Mouse (Mus musculus): Measurements from ENCODE around the gene Cct4. TPM values are rescaled to one million over a fixed set of nuclear protein-coding genes. Genes with fewer than 3 reads are reported as not detected.

Cct4 gene
- polyA plus RNA-seq, 1 experiment from 2014 or later: 335 TPM

DNA sequence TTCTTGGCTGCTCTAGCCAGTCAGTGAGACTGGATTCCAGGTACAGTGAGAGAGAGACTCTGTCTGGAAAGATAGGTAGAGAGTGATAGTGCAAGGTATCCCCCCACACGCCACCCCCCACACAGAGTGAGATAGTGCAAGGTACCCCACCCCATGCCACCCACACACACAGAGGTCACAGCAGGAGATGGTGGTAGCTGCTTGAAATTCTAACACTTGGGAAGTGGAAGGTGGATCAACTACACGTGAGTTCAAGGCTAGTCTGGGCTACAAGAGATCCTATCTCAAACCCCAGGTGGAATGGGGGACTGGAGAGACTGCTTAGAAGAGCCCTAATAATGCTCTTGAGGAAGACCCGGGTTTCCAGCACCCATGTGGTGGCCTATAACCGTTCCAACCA, 9.3 kb upstream of the Cct4 start:
- ATAC-seq: no peak
- Histone ChIP-seq H3K9ac (replicated peaks; ENCODE audit: low read depth, low read length) (peak overlapping the region; percentile 78), H3K27ac (ENCODE audit: low read length) (no peak overlapping the region)

DNA sequence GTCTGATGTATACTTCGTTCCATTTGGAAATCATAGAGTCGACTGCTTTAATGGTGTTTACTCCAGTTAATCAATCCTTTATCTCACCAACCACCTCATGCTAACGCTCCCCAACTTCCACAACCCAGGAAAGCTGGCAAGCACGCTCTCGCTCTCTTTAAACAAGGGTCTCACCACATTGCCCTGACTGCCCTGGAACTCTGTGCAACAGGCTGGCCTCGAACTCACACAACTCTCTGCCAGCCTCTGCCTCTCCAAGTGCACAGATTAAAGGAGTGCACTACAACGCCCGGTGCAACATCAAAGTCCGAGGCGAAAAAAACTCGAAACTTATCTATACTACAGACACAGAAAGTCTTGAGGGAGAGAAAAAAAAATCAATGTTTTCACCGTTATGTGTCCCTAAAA, 8.8 kb upstream of the Cct4 start:
- Histone ChIP-seq H3K4me1 (replicated peaks; ENCODE audit: control insufficient read depth, insufficient read depth, low read length) (peaks cover 14% of the 10 kb centered on the region), H3K9me3 (ENCODE audit: control insufficient read depth, low read length) (no peaks in the 10 kb centered on the region), H3K9ac (replicated peaks; ENCODE audit: low read depth, low read length) (peak overlapping the region; percentile 78), H3K27me3 (replicated peaks; ENCODE audit: control insufficient read depth, insufficient read depth, low read length) (no peaks in the 10 kb centered on the region), H3K4me3 (replicated peaks; ENCODE audit: low read length) (peak overlapping the region; percentile 74), H3K27ac (ENCODE audit: low read length) (peak overlapping the region; percentile 98), H3K36me3 (ENCODE audit: control insufficient read depth, insufficient read depth) (no peaks in the 10 kb centered on the region), H3K4me2 (ENCODE audit: low read length) (peak overlapping the region; percentile 60)
- ATAC-seq: peak; percentile 22
- 3% methylated on average over 12 of the region's 12 CpGs for WGBS

More for the DNA sequence above, 9.3 kb upstream of the Cct4 start:
- Histone ChIP-seq H3K9me3 (ENCODE audit: control insufficient read depth, low read length) (no peaks in the 10 kb centered on the region), H3K4me3 (replicated peaks; ENCODE audit: low read length) (peak overlapping the region; percentile 74), H3K4me1 (replicated peaks; ENCODE audit: control insufficient read depth, insufficient read depth, low read length) (peaks cover 18% of the 10 kb centered on the region), H3K27me3 (replicated peaks; ENCODE audit: control insufficient read depth, insufficient read depth, low read length) (no peaks in the 10 kb centered on the region), H3K4me2 (ENCODE audit: low read length) (peak overlapping the region; percentile 60), H3K36me3 (ENCODE audit: control insufficient read depth, insufficient read depth) (no peaks in the 10 kb centered on the region)
- 45% methylated on average over 4 of the region's 4 CpGs for WGBS

DNA sequence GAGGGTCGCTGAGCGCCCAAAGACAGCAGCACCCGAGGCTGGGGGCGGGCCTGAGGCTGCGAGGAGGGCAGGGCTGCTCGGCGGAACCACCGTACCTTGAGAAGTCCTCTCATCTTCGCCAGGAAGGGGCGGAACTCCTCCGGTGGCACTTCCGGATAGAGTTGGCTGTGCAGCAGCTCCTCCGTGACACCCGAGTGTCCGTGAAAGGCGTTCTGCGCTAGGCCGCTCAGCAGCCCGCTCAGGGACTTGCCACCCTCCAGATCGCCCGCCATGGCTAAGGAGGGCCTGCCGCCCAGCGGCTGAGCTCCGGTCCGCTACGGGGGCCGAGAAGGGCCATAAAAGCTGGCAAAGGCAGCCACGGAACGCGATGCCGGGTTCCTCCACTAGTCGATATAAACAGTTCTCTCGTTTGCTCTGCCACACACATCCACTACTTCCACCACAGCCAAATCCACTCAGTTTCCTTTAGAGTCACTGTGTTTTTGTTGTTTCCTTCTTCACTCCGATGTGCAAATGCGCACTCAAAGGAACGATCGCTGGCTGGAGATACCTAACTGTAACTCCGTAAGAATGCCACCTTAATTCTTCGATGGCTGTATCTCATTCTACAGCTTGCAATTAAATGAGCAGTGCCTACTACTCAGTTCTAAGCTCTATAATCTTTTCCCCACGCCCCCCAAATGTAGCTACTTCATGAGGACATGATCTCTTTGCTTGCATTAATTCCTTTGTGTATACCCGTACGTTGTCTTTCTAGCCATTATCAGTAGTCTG, 8.1 kb upstream of the Cct4 start, which contains the start of the genes Gm28048 and Commd1:
Gene Gm28048, minus strand, starts transcription at position 107 of the 774 bp plus-strand sequence.
Gene Commd1, minus strand, starts transcription at position 399 of the 774 bp plus-strand sequence.
- H3K4me3 ChIP-seq (replicated peaks; ENCODE audit: low read length): peak within 1 kb of the TSS; percentile 74
- peak within 1 kb of the TSS; percentile 78 for H3K9ac ChIP-seq (replicated peaks; ENCODE audit: low read depth, low read length)
- 1% methylated on average over 42 of the region's 42 CpGs for WGBS
- peak; percentile 94 for ATAC-seq
- H3K4me2 ChIP-seq (ENCODE audit: low read length): peak within 1 kb of the TSS; percentile 60
- H3K27me3 ChIP-seq (replicated peaks; ENCODE audit: control insufficient read depth, insufficient read depth, low read length): no peaks in the 10 kb centered on the region
- peak within 1 kb of the TSS; percentile 98 for H3K27ac ChIP-seq (ENCODE audit: low read length)
- H3K4me1 ChIP-seq (replicated peaks; ENCODE audit: control insufficient read depth, insufficient read depth, low read length): peaks cover 9% of the 10 kb centered on the region
- no peaks in the 10 kb centered on the region for H3K36me3 ChIP-seq (ENCODE audit: control insufficient read depth, insufficient read depth)
- H3K9me3 ChIP-seq (ENCODE audit: control insufficient read depth, low read length): no peaks in the 10 kb centered on the region

DNA sequence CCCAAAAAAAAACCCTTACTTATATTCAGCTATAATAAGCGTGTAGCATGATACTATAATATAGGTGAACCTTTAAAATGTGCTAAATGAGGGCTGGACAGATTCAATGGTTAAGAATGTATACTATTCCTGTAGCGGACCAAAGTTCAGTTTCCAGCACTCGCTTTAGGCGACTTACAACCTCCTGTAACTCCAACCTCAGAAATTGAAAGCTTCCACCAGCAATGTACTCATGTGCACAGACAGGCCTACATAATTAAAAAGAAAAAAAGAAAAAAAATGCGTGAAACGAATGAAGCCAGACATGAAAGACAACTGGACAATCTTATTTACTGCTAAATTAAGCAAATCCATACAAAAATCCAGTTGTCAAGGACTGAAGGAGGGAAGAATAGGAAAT, 7.5 kb upstream of the Cct4 start:
- H3K36me3 ChIP-seq (ENCODE audit: control insufficient read depth, insufficient read depth): no peaks in the 10 kb centered on the region
- no peak overlapping the region for H3K27ac ChIP-seq (ENCODE audit: low read length)
- no peak for ATAC-seq
- H3K9me3 ChIP-seq (ENCODE audit: control insufficient read depth, low read length): no peaks in the 10 kb centered on the region
- H3K4me1 ChIP-seq (replicated peaks; ENCODE audit: control insufficient read depth, insufficient read depth, low read length): peaks cover 9% of the 10 kb centered on the region
- H3K4me2 ChIP-seq (ENCODE audit: low read length): no peak overlapping the region
- no peak overlapping the region for H3K9ac ChIP-seq (replicated peaks; ENCODE audit: low read depth, low read length)
- no peak overlapping the region for H3K4me3 ChIP-seq (replicated peaks; ENCODE audit: low read length)
- no peaks in the 10 kb centered on the region for H3K27me3 ChIP-seq (replicated peaks; ENCODE audit: control insufficient read depth, insufficient read depth, low read length)
- WGBS: 65% methylated on average over 6 of the region's 6 CpGs

GRCm38 (mm10) chr11:22985510-22985909, 4.8 kb upstream of the Cct4 start:
- Histone ChIP-seq H3K27me3 (replicated peaks; ENCODE audit: control insufficient read depth, insufficient read depth, low read length) (no peaks in the 10 kb centered on the region), H3K9ac (replicated peaks; ENCODE audit: low read depth, low read length) (no peak overlapping the region), H3K9me3 (ENCODE audit: control insufficient read depth, low read length) (no peaks in the 10 kb centered on the region), H3K27ac (ENCODE audit: low read length) (no peak overlapping the region), H3K36me3 (ENCODE audit: control insufficient read depth, insufficient read depth) (no peaks in the 10 kb centered on the region), H3K4me3 (replicated peaks; ENCODE audit: low read length) (no peak overlapping the region), H3K4me2 (ENCODE audit: low read length) (no peak overlapping the region), H3K4me1 (replicated peaks; ENCODE audit: control insufficient read depth, insufficient read depth, low read length) (peaks cover 12% of the 10 kb centered on the region)
- no peak for ATAC-seq
- 82% methylated on average over 3 of the region's 3 CpGs for WGBS

GRCm38 (mm10) chr11:22987357-22987756, 3.0 kb upstream of the Cct4 start:
- WGBS: 53% methylated on average over 2 of the region's 2 CpGs

GRCm38 (mm10) chr11:22989786-22990185, 533 bp upstream of the Cct4 start:
- H3K36me3 ChIP-seq (ENCODE audit: control insufficient read depth, insufficient read depth): peaks cover 6% of the 10 kb centered on the region; the same call in 1 of the 2 replicates
- peak overlapping the region; percentile 84 for H3K9ac ChIP-seq (replicated peaks; ENCODE audit: low read depth, low read length)
- peak overlapping the region; percentile 50 for H3K4me2 ChIP-seq (ENCODE audit: low read length)
- H3K27ac ChIP-seq (ENCODE audit: low read length): peak overlapping the region; percentile 90
- peaks cover 14% of the 10 kb centered on the region for H3K4me1 ChIP-seq (replicated peaks; ENCODE audit: control insufficient read depth, insufficient read depth, low read length)
- ATAC-seq: peak; percentile 3; the same call in 1 of the 2 replicates
- no peaks in the 10 kb centered on the region for H3K27me3 ChIP-seq (replicated peaks; ENCODE audit: control insufficient read depth, insufficient read depth, low read length)
- no peaks in the 10 kb centered on the region for H3K9me3 ChIP-seq (ENCODE audit: control insufficient read depth, low read length)
- peak overlapping the region; percentile 74 for H3K4me3 ChIP-seq (replicated peaks; ENCODE audit: low read length)
- WGBS: 52% methylated on average over 1 of the region's 1 CpGs

More at GRCm38 (mm10) chr11:22987357-22987756, 3.0 kb upstream of the Cct4 start:
- no peaks in the 10 kb centered on the region for H3K9me3 ChIP-seq (ENCODE audit: control insufficient read depth, low read length)
- no peak overlapping the region for H3K9ac ChIP-seq (replicated peaks; ENCODE audit: low read depth, low read length)
- no peak overlapping the region for H3K4me2 ChIP-seq (ENCODE audit: low read length)
- no peaks in the 10 kb centered on the region for H3K36me3 ChIP-seq (ENCODE audit: control insufficient read depth, insufficient read depth)
- H3K4me3 ChIP-seq (replicated peaks; ENCODE audit: low read length): no peak overlapping the region
- ATAC-seq: no peak
- no peak overlapping the region for H3K27ac ChIP-seq (ENCODE audit: low read length)
- peaks cover 14% of the 10 kb centered on the region for H3K4me1 ChIP-seq (replicated peaks; ENCODE audit: control insufficient read depth, insufficient read depth, low read length)
- no peaks in the 10 kb centered on the region for H3K27me3 ChIP-seq (replicated peaks; ENCODE audit: control insufficient read depth, insufficient read depth, low read length)

GRCm38 (mm10) chr11:22991218-22991835, 1.0 kb downstream of the Cct4 start:
- H3K9me3 ChIP-seq (ENCODE audit: control insufficient read depth, low read length): no peaks in the 10 kb centered on the region
- peak overlapping the region; percentile 50 for H3K9ac ChIP-seq (replicated peaks; ENCODE audit: low read depth, low read length)
- WGBS: 9% methylated on average over 14 of the region's 14 CpGs
- peak overlapping the region; percentile 80 for H3K4me2 ChIP-seq (ENCODE audit: low read length)
- H3K36me3 ChIP-seq (ENCODE audit: control insufficient read depth, insufficient read depth): peaks cover 14% of the 10 kb centered on the region
- peaks cover 14% of the 10 kb centered on the region for H3K4me1 ChIP-seq (replicated peaks; ENCODE audit: control insufficient read depth, insufficient read depth, low read length)
- no peak overlapping the region for H3K27ac ChIP-seq (ENCODE audit: low read length)
- H3K4me3 ChIP-seq (replicated peaks; ENCODE audit: low read length): peak overlapping the region; percentile 74
- H3K27me3 ChIP-seq (replicated peaks; ENCODE audit: control insufficient read depth, insufficient read depth, low read length): no peaks in the 10 kb centered on the region
- ATAC-seq: no peak

GRCm38 (mm10) chr11:22994271-22994670, 4.0 kb downstream of the Cct4 start:
- H3K4me3 ChIP-seq (replicated peaks; ENCODE audit: low read length): no peak overlapping the region
- no peak overlapping the region for H3K4me2 ChIP-seq (ENCODE audit: low read length)
- H3K4me1 ChIP-seq (replicated peaks; ENCODE audit: control insufficient read depth, insufficient read depth, low read length): peaks cover 14% of the 10 kb centered on the region
- H3K27ac ChIP-seq (ENCODE audit: low read length): no peak overlapping the region
- peaks cover 31% of the 10 kb centered on the region for H3K36me3 ChIP-seq (ENCODE audit: control insufficient read depth, insufficient read depth)
- 84% methylated on average over 2 of the region's 2 CpGs for WGBS
- no peaks in the 10 kb centered on the region for H3K27me3 ChIP-seq (replicated peaks; ENCODE audit: control insufficient read depth, insufficient read depth, low read length)
- H3K9me3 ChIP-seq (ENCODE audit: control insufficient read depth, low read length): no peaks in the 10 kb centered on the region
- no peak for ATAC-seq
- no peak overlapping the region for H3K9ac ChIP-seq (replicated peaks; ENCODE audit: low read depth, low read length)
